Mouse (Mus musculus) CH12.LX (cell line): Measurements from ENCODE around the gene Rapgef4. TPM values are rescaled to one million over a fixed set of nuclear protein-coding genes. Genes with fewer than 3 reads are reported as not detected.

ENCODE experiments used
- DNase-seq: peaks from one replicate; pipeline ENCODE4 v3.0.0-alpha.2; 2013; ENCODE audit errors: extremely low read depth
- H3K27ac ChIP-seq: 2 replicates; pipeline ENCODE4 v1.5.1; 2012; ENCODE audit warnings: low read depth, mild to moderate bottlenecking, control low read depth, moderate library complexity; ENCODE audit not compliant: insufficient read depth
- H3K27me3 ChIP-seq: replicated peaks from 2 replicates; pipeline ENCODE3; 2012; ENCODE audit warnings: inconsistent platforms
- H3K36me3 ChIP-seq, 2 experiments: replicated peaks in 1 of 2; 2 replicates each; pipeline versions ENCODE3 to v1.6.1; 2012; ENCODE audit warnings: inconsistent platforms in 1 of 2, low read length in 1 of 2, mild to moderate bottlenecking in 1 of 2, mixed read lengths in 1 of 2, moderate library complexity in 1 of 2; ENCODE audit not compliant: control insufficient read depth in 1 of 2, insufficient read depth in 1 of 2
- H3K4me1 ChIP-seq, 2 experiments: 2 replicates each; pipeline ENCODE4 v1.6.1; 2012; ENCODE audit warnings: inconsistent platforms in 1 of 2, moderate library complexity in 1 of 2; ENCODE audit not compliant: insufficient read depth in 2 of 2, control insufficient read depth in 1 of 2
- H3K4me2 ChIP-seq: 2 replicates; pipeline ENCODE4 v1.6.1; 2012; ENCODE audit warnings: low read depth, mild to moderate bottlenecking, control low read depth; ENCODE audit not compliant: poor library complexity, insufficient read depth, severe bottlenecking
- H3K4me3 ChIP-seq, 3 experiments: fragments of 150-350 bp in 1 of 3; sonication (generic) in 1 of 3; replicated peaks in 1 of 3; 2 replicates each; pipeline versions ENCODE3 to v1.5.1; 2011 to 2012; ENCODE audit warnings: low read depth in 2 of 3, low read length in 2 of 3, mild to moderate bottlenecking in 2 of 3, moderate library complexity in 2 of 3, control low read depth in 1 of 3, improper control_type of control experiment in 1 of 3, inconsistent platforms in 1 of 3, mixed read lengths in 1 of 3; ENCODE audit not compliant: poor library complexity in 1 of 3
- H3K79me2 ChIP-seq: replicated peaks from 2 replicates; pipeline ENCODE4 v1.6.1; 2012; ENCODE audit warnings: mild to moderate bottlenecking, moderate library complexity; ENCODE audit not compliant: control insufficient read depth, poor library complexity, insufficient read depth, severe bottlenecking; ENCODE audit errors: extremely low read depth
- H3K9ac ChIP-seq: 2 replicates; pipeline ENCODE4 v1.6.1; 2012; ENCODE audit warnings: low read depth, mild to moderate bottlenecking, control low read depth, moderate library complexity; ENCODE audit not compliant: insufficient read depth
- H3K9me3 ChIP-seq: replicated peaks from 2 replicates; pipeline ENCODE3; 2012; ENCODE audit warnings: low read length, inconsistent platforms, mixed read lengths
- BHLHE40 ChIP-seq: IDR thresholded peaks from 2 replicates; pipeline ENCODE4 v1.6.1; 2011; ENCODE audit warnings: mild to moderate bottlenecking, low read depth, low read length, improper control_type of control experiment
- CHD2 ChIP-seq: IDR thresholded peaks from 2 replicates; pipeline ENCODE4 v1.6.1; 2011; ENCODE audit warnings: low read length, improper control_type of control experiment
- E2F4 ChIP-seq: IDR thresholded peaks from 2 replicates; pipeline ENCODE4 v1.6.1; 2011; ENCODE audit warnings: low read depth, low read length, improper control_type of control experiment; ENCODE audit not compliant: insufficient replicate concordance
- ELF1 ChIP-seq: IDR thresholded peaks from 2 replicates; pipeline ENCODE4 v1.6.1; 2014; ENCODE audit warnings: low read depth, mild to moderate bottlenecking, inconsistent platforms, low read length, improper control_type of control experiment
- EP300 ChIP-seq: IDR thresholded peaks from 2 replicates; pipeline ENCODE4 v1.6.1; 2011; ENCODE audit warnings: low read length, improper control_type of control experiment
- IRF4 ChIP-seq: IDR thresholded peaks from 2 replicates; pipeline ENCODE4 v1.6.1; 2014; ENCODE audit warnings: low read depth, mild to moderate bottlenecking, inconsistent platforms, low read length, improper control_type of control experiment
- JUN ChIP-seq: IDR thresholded peaks from 2 replicates; pipeline ENCODE4 v1.6.1; 2011; ENCODE audit warnings: low read depth, mild to moderate bottlenecking, low read length, improper control_type of control experiment, moderate library complexity; ENCODE audit not compliant: insufficient read depth
- KAT2A ChIP-seq: IDR thresholded peaks from 2 replicates; pipeline ENCODE4 v1.6.1; 2012; ENCODE audit warnings: low read length, improper control_type of control experiment, inconsistent platforms; ENCODE audit not compliant: insufficient replicate concordance
- MAX ChIP-seq: IDR thresholded peaks from 2 replicates; pipeline ENCODE4 v1.6.1; 2011; ENCODE audit warnings: low read length, improper control_type of control experiment
- MAZ ChIP-seq: IDR thresholded peaks from 2 replicates; pipeline ENCODE4 v1.6.1; 2012; ENCODE audit warnings: low read depth, mild to moderate bottlenecking, inconsistent platforms, low read length, improper control_type of control experiment, moderate library complexity
- MEF2A ChIP-seq: IDR thresholded peaks from 2 replicates; pipeline ENCODE4 v1.6.1; 2014; ENCODE audit warnings: low read depth, mild to moderate bottlenecking, inconsistent platforms, low read length, improper control_type of control experiment, borderline replicate concordance
- MYC ChIP-seq: IDR thresholded peaks from 2 replicates; pipeline ENCODE4 v1.6.1; 2011; ENCODE audit warnings: low read depth, mild to moderate bottlenecking, improper control_type of control experiment, low read length
- NELFE ChIP-seq: IDR thresholded peaks from 2 replicates; pipeline ENCODE4 v1.6.1; 2011; ENCODE audit warnings: low read depth, low read length, improper control_type of control experiment
- NRF1 ChIP-seq: IDR thresholded peaks from 2 replicates; pipeline ENCODE4 v1.6.1; 2014; ENCODE audit warnings: low read depth, mild to moderate bottlenecking, inconsistent platforms, low read length, improper control_type of control experiment, moderate library complexity
- PAX5 ChIP-seq: IDR thresholded peaks from 2 replicates; pipeline ENCODE4 v1.6.1; 2012; ENCODE audit warnings: low read length, inconsistent platforms, mixed read lengths
- POLR2AphosphoS2 ChIP-seq: IDR thresholded peaks from 2 replicates; pipeline ENCODE4 v1.6.1; 2011; ENCODE audit warnings: low read depth, low read length, improper control_type of control experiment
- SMC3 ChIP-seq: IDR thresholded peaks from 2 replicates; pipeline ENCODE4 v1.6.1; 2011; ENCODE audit warnings: low read depth, low read length, improper control_type of control experiment
- TBP ChIP-seq: conservative IDR thresholded peaks from 2 replicates; pipeline ENCODE4 v1.6.1; 2011; ENCODE audit warnings: low read depth, low read length, improper control_type of control experiment
- UBTF ChIP-seq: IDR thresholded peaks from 2 replicates; pipeline ENCODE4 v1.6.1; 2012; ENCODE audit warnings: low read depth, mild to moderate bottlenecking, inconsistent platforms, low read length, improper control_type of control experiment, moderate library complexity
- USF2 ChIP-seq: conservative IDR thresholded peaks from 2 replicates; pipeline ENCODE4 v1.6.1; 2011; ENCODE audit warnings: low read depth, low read length, improper control_type of control experiment
- ZC3H11A ChIP-seq: IDR thresholded peaks from 2 replicates; pipeline ENCODE4 v1.6.1; 2012; ENCODE audit warnings: low read depth, mild to moderate bottlenecking, inconsistent platforms, low read length, improper control_type of control experiment
- ZNF384 ChIP-seq: IDR thresholded peaks from 2 replicates; pipeline ENCODE4 v1.6.1; 2012; ENCODE audit warnings: low read depth, low read length, improper control_type of control experiment, inconsistent platforms
- dilution Hi-C: fragments of 300-500 bp; cut with MboI; formaldehyde crosslinking; loops from 2 replicates; pipeline ENCODE4 v1.14.3; 2020; ENCODE audit warnings: low sequenced_read_pairs; ENCODE audit not compliant: extremely low pct_unique_long_range_greater_than_20kb, extremely low pct_ligation_motif_present
- in situ Hi-C: fragments of 300-500 bp; cut with MboI; formaldehyde crosslinking; loops from 3 replicates; pipeline ENCODE4 v1.14.3; 2019; ENCODE audit warnings: low sequenced_read_pairs, low pct_ligation_motif_present, low pct_unique_long_range_greater_than_20kb, mixed read lengths
- polyA plus RNA-seq: library from polyadenylated mRNA; unstranded; fragments of >175 nt; gene quantifications from 2 replicates; pipeline ENCODE4 v1.2.1, GENCODE M21; 2012; ENCODE audit warnings: low read depth; ENCODE audit not compliant: insufficient read length
- total RNA-seq, 2 experiments: library from RNA; depleted of rRNA; stranded (reverse); fragments of 300-350 nt in 1 of 2; fragments of >200 nt in 1 of 2; gene quantifications; 2 replicates each; pipeline ENCODE4 v1.2.3; 2012 to 2014

The Rapgef4 gene
- total and polyA plus RNA-seq, 3 experiments, result 0.12 to 0.13 TPM; not detected in 1

DNA sequence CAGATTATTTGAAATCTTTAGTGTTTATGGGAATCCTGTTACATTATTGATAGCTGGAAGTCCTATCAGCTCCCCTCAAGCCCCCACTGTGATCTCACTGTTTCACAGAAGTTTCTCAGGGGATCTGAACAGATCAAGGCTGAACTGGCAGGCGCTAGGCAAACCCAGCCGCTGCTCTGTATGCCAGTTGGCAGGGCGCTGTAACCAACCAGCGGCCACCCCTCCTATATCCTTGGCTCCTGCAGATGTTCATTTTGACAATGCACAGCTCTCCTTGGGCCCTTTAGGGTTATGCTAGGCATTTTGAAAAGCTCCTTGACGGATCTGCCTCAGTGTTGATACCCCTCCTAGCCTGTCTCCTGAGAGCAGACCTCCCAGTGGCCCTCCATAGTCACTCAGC, 74.4 kb downstream of the Rapgef4 start:
- Histone ChIP-seq H3K9me3 (no peaks in the 10 kb centered on the region), H3K79me2 (no peaks in the 10 kb centered on the region)
- no peak for TF ChIP-seq MYC
- no peak for TF ChIP-seq EP300
- no peak for TF ChIP-seq SMC3
- TF ChIP-seq NRF1, result no peak
- TF ChIP-seq PAX5, result no peak
- no peak for TF ChIP-seq USF2
- no peak for TF ChIP-seq ELF1
- no peak for TF ChIP-seq CHD2
- no peak for TF ChIP-seq IRF4
- no peak for TF ChIP-seq KAT2A
- TF ChIP-seq MEF2A, result no peak
- TF ChIP-seq BHLHE40, result no peak
- TF ChIP-seq, all 38 proteins: peak for 0
- no peak overlapping the region for H3K27ac ChIP-seq
- H3K4me1 ChIP-seq, result peaks cover 0 to 8% of the 10 kb centered on the region in 2 experiments; a peak in 2 of 4 replicates
- no peak for DNase-seq
- in situ Hi-C loops, result no loop called here
- H3K9ac ChIP-seq, result no peak overlapping the region
- no peaks in the 10 kb centered on the region for H3K36me3 ChIP-seq
- H3K4me3 ChIP-seq, result no peak overlapping the region
- dilution Hi-C loops, result no loop called here
- H3K27me3 ChIP-seq, result no peaks in the 10 kb centered on the region
- no peak overlapping the region for H3K4me2 ChIP-seq

DNA sequence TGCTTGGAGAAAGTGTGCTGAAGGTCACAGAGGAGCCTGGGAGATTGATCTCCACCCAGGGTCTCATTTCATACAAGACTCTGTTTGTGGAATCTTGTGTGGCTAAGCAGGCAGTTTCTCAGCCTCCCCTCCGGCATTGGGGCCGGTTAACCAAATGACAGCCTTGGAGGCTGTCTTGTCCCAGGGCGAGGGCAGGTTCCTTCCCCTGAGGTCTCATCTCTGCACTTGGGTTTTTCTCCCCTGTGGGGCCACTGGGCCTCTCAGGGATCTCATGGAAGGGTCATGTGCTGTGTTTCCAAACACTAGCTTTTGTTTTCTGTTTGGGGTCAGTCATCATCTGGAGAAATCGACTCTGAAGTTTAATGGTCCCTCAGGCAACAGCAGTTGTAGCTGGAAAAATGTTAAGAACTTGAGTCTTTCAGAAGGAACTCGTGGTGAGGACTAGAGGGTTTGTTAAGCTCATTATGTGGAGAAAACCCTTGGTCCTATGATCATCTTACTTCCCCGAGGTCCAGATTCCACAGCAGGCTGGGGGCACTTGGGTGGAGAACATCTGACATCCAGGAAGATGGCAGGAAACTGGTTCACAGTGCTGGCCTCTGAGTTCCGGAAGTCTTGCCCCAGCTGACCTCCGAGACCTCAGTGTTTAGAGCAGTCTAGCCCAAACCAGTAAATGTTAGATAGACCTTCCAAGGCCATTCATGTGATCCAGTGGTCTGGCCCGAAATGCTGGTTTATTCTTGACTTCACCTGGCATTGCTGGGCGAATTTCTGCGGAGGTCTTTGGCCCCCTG, 75.2 kb downstream of the Rapgef4 start:
- Histone ChIP-seq H3K36me3 (no peaks in the 10 kb centered on the region), H3K4me2 (no peak overlapping the region; the same call in 1 of the 2 replicates), H3K27ac (no peak overlapping the region), H3K4me3 (no peak overlapping the region), H3K4me1 (peaks cover 0 to 8% of the 10 kb centered on the region in 2 experiments; a peak in 2 of 4 replicates), H3K9me3 (no peaks in the 10 kb centered on the region), H3K9ac (no peak overlapping the region)
- dilution Hi-C loops, result no loop called here
- TF ChIP-seq ZC3H11A (no peak), MAZ (no peak), NELFE (no peak), NRF1 (no peak), E2F4 (no peak), ZNF384 (no peak), MYC (no peak), JUN (no peak), POLR2AphosphoS2 (no peak), TBP (no peak), USF2 (no peak), MEF2A (no peak), UBTF (no peak), MAX (no peak), IRF4 (no peak)
- TF ChIP-seq, all 38 proteins: peak for 0
- in situ Hi-C loops, result no loop called here
- no peaks in the 10 kb centered on the region for H3K79me2 ChIP-seq
- no peak for DNase-seq
- H3K27me3 ChIP-seq, result no peaks in the 10 kb centered on the region
